Mouse (Mus musculus) right cerebral cortex, postnatal 4 days (tissue): ENCODE data around the gene Abl1.

ENCODE experiments used
- DNase-seq: peaks from one replicate; pipeline ENCODE4 v3.0.0-alpha.2; 2022

The Abl1 gene

GRCm38 (mm10) chr2:31828311-31828825 is 140.2 kb downstream of the Abl1 start:
- DNase-seq: no peak

- no peak for DNase-seq
These were observed 147.9 kb downstream of the Abl1 start for GRCm38 (mm10) chr2:31836091-31836490.

- DNase-seq: no peak
These were observed 148.8 kb downstream of the Abl1 start for GRCm38 (mm10) chr2:31836985-31837384.

GRCm38 (mm10) chr2:31838868-31839267 is 150.7 kb downstream of the Abl1 start:
- DNase-seq: no peak

GRCm38 (mm10) chr2:31844729-31845136 is 156.6 kb downstream of the Abl1 start:
- no peak for DNase-seq

- no peak for DNase-seq
These were observed 157.3 kb downstream of the Abl1 start for GRCm38 (mm10) chr2:31845512-31845895.

- peak; percentile 53 for DNase-seq
These were observed 157.9 kb downstream of the Abl1 start, which contains the start of gene Fibcd1 for GRCm38 (mm10) chr2:31845896-31846691. Gene Fibcd1 (minus strand): TSS chr2:31846005.

- DNase-seq: no peak
These were observed 158.8 kb downstream of the Abl1 start for GRCm38 (mm10) chr2:31846692-31847660.

GRCm38 (mm10) chr2:31847908-31848307 is 159.7 kb downstream of the Abl1 start:
- no peak for DNase-seq

- no peak for DNase-seq
These were observed 162.0 kb downstream of the Abl1 start for GRCm38 (mm10) chr2:31850141-31850540.
